Mouse (Mus musculus): ENCODE results near the gene Kif26a. TPM values are rescaled to one million over a fixed set of nuclear protein-coding genes. Genes with fewer than 3 reads are reported as not detected.
A peak's percentile ranks its signal among the peaks of the same experiment; 100 is the strongest.

Gene Kif26a
- polyA plus RNA-seq, 1 experiment from 2014 or later: 3.1 TPM

GRCm38 (mm10) chr12:112109701-112110100, 36.3 kb upstream of the Kif26a start:
- no peak for ATAC-seq (ENCODE audit: low read depth)
- Histone ChIP-seq H3K4me3 (ENCODE audit: low read length) (no peak overlapping the region), H3K9ac (ENCODE audit: low read length) (no peak overlapping the region), H3K4me2 (ENCODE audit: low read depth, low read length) (no peak overlapping the region), H3K36me3 (ENCODE audit: control insufficient read depth, insufficient read depth, low read length) (no peaks in the 10 kb centered on the region), H3K27ac (ENCODE audit: low read length) (no peak overlapping the region), H3K4me1 (replicated peaks; ENCODE audit: control insufficient read depth, insufficient read depth, low read length) (peaks cover 7% of the 10 kb centered on the region), H3K27me3 (ENCODE audit: control insufficient read depth, insufficient read depth, low read depth, low read length) (peaks cover 5% of the 10 kb centered on the region; the same call in 1 of the 2 replicates), H3K9me3 (ENCODE audit: control insufficient read depth, low read length) (no peaks in the 10 kb centered on the region)
- 71% methylated on average over 9 of the region's 9 CpGs for WGBS

GRCm38 (mm10) chr12:112111323-112111722, 34.7 kb upstream of the Kif26a start:
- peaks cover 7% of the 10 kb centered on the region for H3K4me1 ChIP-seq (replicated peaks; ENCODE audit: control insufficient read depth, insufficient read depth, low read length)
- no peaks in the 10 kb centered on the region for H3K36me3 ChIP-seq (ENCODE audit: control insufficient read depth, insufficient read depth, low read length)
- ATAC-seq (ENCODE audit: low read depth): no peak
- 83% methylated on average over 5 of the region's 5 CpGs for WGBS
- H3K27me3 ChIP-seq (ENCODE audit: control insufficient read depth, insufficient read depth, low read depth, low read length): peaks cover 5% of the 10 kb centered on the region; the same call in 1 of the 2 replicates
- H3K4me3 ChIP-seq (ENCODE audit: low read length): no peak overlapping the region
- no peak overlapping the region for H3K9ac ChIP-seq (ENCODE audit: low read length)
- no peaks in the 10 kb centered on the region for H3K9me3 ChIP-seq (ENCODE audit: control insufficient read depth, low read length)
- no peak overlapping the region for H3K27ac ChIP-seq (ENCODE audit: low read length)
- no peak overlapping the region for H3K4me2 ChIP-seq (ENCODE audit: low read depth, low read length)

- ATAC-seq (ENCODE audit: low read depth): no peak
- no peaks in the 10 kb centered on the region for H3K4me1 ChIP-seq (replicated peaks; ENCODE audit: control insufficient read depth, insufficient read depth, low read length)
- no peaks in the 10 kb centered on the region for H3K9me3 ChIP-seq (ENCODE audit: control insufficient read depth, low read length)
- WGBS: 86% methylated on average over 6 of the region's 6 CpGs
- H3K4me2 ChIP-seq (ENCODE audit: low read depth, low read length): no peak overlapping the region
- H3K4me3 ChIP-seq (ENCODE audit: low read length): no peak overlapping the region
- no peak overlapping the region for H3K27ac ChIP-seq (ENCODE audit: low read length)
- H3K9ac ChIP-seq (ENCODE audit: low read length): no peak overlapping the region
- no peaks in the 10 kb centered on the region for H3K36me3 ChIP-seq (ENCODE audit: control insufficient read depth, insufficient read depth, low read length)
- no peaks in the 10 kb centered on the region for H3K27me3 ChIP-seq (ENCODE audit: control insufficient read depth, insufficient read depth, low read depth, low read length)
Observed at GRCm38 (mm10) chr12:112112235-112112634, 33.8 kb upstream of the Kif26a start.

GRCm38 (mm10) chr12:112112686-112113396, 33.2 kb upstream of the Kif26a start:
- H3K9me3 ChIP-seq (ENCODE audit: control insufficient read depth, low read length): no peaks in the 10 kb centered on the region
- H3K27me3 ChIP-seq (ENCODE audit: control insufficient read depth, insufficient read depth, low read depth, low read length): no peaks in the 10 kb centered on the region
- H3K36me3 ChIP-seq (ENCODE audit: control insufficient read depth, insufficient read depth, low read length): no peaks in the 10 kb centered on the region
- H3K9ac ChIP-seq (ENCODE audit: low read length): no peak overlapping the region
- no peak overlapping the region for H3K27ac ChIP-seq (ENCODE audit: low read length)
- WGBS: 20% methylated on average over 13 of the region's 13 CpGs
- H3K4me1 ChIP-seq (replicated peaks; ENCODE audit: control insufficient read depth, insufficient read depth, low read length): no peaks in the 10 kb centered on the region
- H3K4me3 ChIP-seq (ENCODE audit: low read length): no peak overlapping the region
- no peak overlapping the region for H3K4me2 ChIP-seq (ENCODE audit: low read depth, low read length)
- peak; percentile 27; the same call in 1 of the 2 replicates for ATAC-seq (ENCODE audit: low read depth)

- Histone ChIP-seq H3K27me3 (ENCODE audit: control insufficient read depth, insufficient read depth, low read depth, low read length) (no peaks in the 10 kb centered on the region), H3K9me3 (ENCODE audit: control insufficient read depth, low read length) (no peaks in the 10 kb centered on the region), H3K27ac (ENCODE audit: low read length) (no peak overlapping the region), H3K4me3 (ENCODE audit: low read length) (no peak overlapping the region), H3K9ac (ENCODE audit: low read length) (no peak overlapping the region), H3K4me2 (ENCODE audit: low read depth, low read length) (no peak overlapping the region), H3K36me3 (ENCODE audit: control insufficient read depth, insufficient read depth, low read length) (no peaks in the 10 kb centered on the region), H3K4me1 (replicated peaks; ENCODE audit: control insufficient read depth, insufficient read depth, low read length) (no peaks in the 10 kb centered on the region)
- peak; percentile 50 for ATAC-seq (ENCODE audit: low read depth)
- 14% methylated on average over 7 of the region's 7 CpGs for WGBS
Observed at GRCm38 (mm10) chr12:112113710-112114109, 32.3 kb upstream of the Kif26a start.

GRCm38 (mm10) chr12:112117006-112117405, 29.0 kb upstream of the Kif26a start:
- ATAC-seq (ENCODE audit: low read depth): no peak
- WGBS: 74% methylated on average over 5 of the region's 5 CpGs
- no peak overlapping the region for H3K27ac ChIP-seq (ENCODE audit: low read length)
- no peak overlapping the region for H3K4me3 ChIP-seq (ENCODE audit: low read length)
- no peaks in the 10 kb centered on the region for H3K27me3 ChIP-seq (ENCODE audit: control insufficient read depth, insufficient read depth, low read depth, low read length)
- no peaks in the 10 kb centered on the region for H3K36me3 ChIP-seq (ENCODE audit: control insufficient read depth, insufficient read depth, low read length)
- no peak overlapping the region for H3K9ac ChIP-seq (ENCODE audit: low read length)
- no peak overlapping the region for H3K4me2 ChIP-seq (ENCODE audit: low read depth, low read length)
- no peaks in the 10 kb centered on the region for H3K4me1 ChIP-seq (replicated peaks; ENCODE audit: control insufficient read depth, insufficient read depth, low read length)
- no peaks in the 10 kb centered on the region for H3K9me3 ChIP-seq (ENCODE audit: control insufficient read depth, low read length)

GRCm38 (mm10) chr12:112117649-112118048, 28.4 kb upstream of the Kif26a start:
- ATAC-seq (ENCODE audit: low read depth): no peak
- no peak overlapping the region for H3K4me2 ChIP-seq (ENCODE audit: low read depth, low read length)
- H3K27me3 ChIP-seq (ENCODE audit: control insufficient read depth, insufficient read depth, low read depth, low read length): no peaks in the 10 kb centered on the region
- no peak overlapping the region for H3K4me3 ChIP-seq (ENCODE audit: low read length)
- no peaks in the 10 kb centered on the region for H3K4me1 ChIP-seq (replicated peaks; ENCODE audit: control insufficient read depth, insufficient read depth, low read length)
- no peaks in the 10 kb centered on the region for H3K9me3 ChIP-seq (ENCODE audit: control insufficient read depth, low read length)
- 73% methylated on average over 7 of the region's 7 CpGs for WGBS
- H3K9ac ChIP-seq (ENCODE audit: low read length): no peak overlapping the region
- H3K36me3 ChIP-seq (ENCODE audit: control insufficient read depth, insufficient read depth, low read length): no peaks in the 10 kb centered on the region
- no peak overlapping the region for H3K27ac ChIP-seq (ENCODE audit: low read length)

GRCm38 (mm10) chr12:112121188-112121587, 24.8 kb upstream of the Kif26a start:
- Histone ChIP-seq H3K4me2 (ENCODE audit: low read depth, low read length) (no peak overlapping the region), H3K36me3 (ENCODE audit: control insufficient read depth, insufficient read depth, low read length) (no peaks in the 10 kb centered on the region), H3K4me3 (ENCODE audit: low read length) (no peak overlapping the region), H3K9me3 (ENCODE audit: control insufficient read depth, low read length) (no peaks in the 10 kb centered on the region), H3K4me1 (replicated peaks; ENCODE audit: control insufficient read depth, insufficient read depth, low read length) (peaks cover under 1% of the 10 kb centered on the region; the same call in 1 of the 2 replicates), H3K27me3 (ENCODE audit: control insufficient read depth, insufficient read depth, low read depth, low read length) (no peaks in the 10 kb centered on the region), H3K9ac (ENCODE audit: low read length) (no peak overlapping the region), H3K27ac (ENCODE audit: low read length) (no peak overlapping the region)
- WGBS: 68% methylated on average over 3 of the region's 3 CpGs
- ATAC-seq (ENCODE audit: low read depth): no peak

- H3K4me2 ChIP-seq (ENCODE audit: low read depth, low read length): no peak overlapping the region
- peaks cover 2% of the 10 kb centered on the region; the same call in 1 of the 2 replicates for H3K27me3 ChIP-seq (ENCODE audit: control insufficient read depth, insufficient read depth, low read depth, low read length)
- peaks cover 5% of the 10 kb centered on the region; the same call in 1 of the 2 replicates for H3K4me1 ChIP-seq (replicated peaks; ENCODE audit: control insufficient read depth, insufficient read depth, low read length)
- WGBS: 52% methylated on average over 14 of the region's 14 CpGs
- no peak overlapping the region for H3K9ac ChIP-seq (ENCODE audit: low read length)
- H3K27ac ChIP-seq (ENCODE audit: low read length): peak overlapping the region; percentile 9
- H3K4me3 ChIP-seq (ENCODE audit: low read length): no peak overlapping the region
- H3K9me3 ChIP-seq (ENCODE audit: control insufficient read depth, low read length): no peaks in the 10 kb centered on the region
- peak; percentile 60 for ATAC-seq (ENCODE audit: low read depth)
- H3K36me3 ChIP-seq (ENCODE audit: control insufficient read depth, insufficient read depth, low read length): no peaks in the 10 kb centered on the region
Observed at GRCm38 (mm10) chr12:112125903-112126302, 20.1 kb upstream of the Kif26a start.
